Mouse (Mus musculus) C2C12 (cell line): ENCODE data around the gene Olfr215.

Experiments
- CEBPB ChIP-seq: IDR thresholded peaks from one replicate; pipeline ENCODE4 v1.6.1; 2011; ENCODE audit warnings: low read depth, mild to moderate bottlenecking, control low read depth, moderate library complexity
- CTCF ChIP-seq: IDR thresholded peaks from one replicate; pipeline ENCODE4 v1.5.1; 2011; ENCODE audit not compliant: control insufficient read depth, insufficient read depth, insufficient read length
- FOSL1 ChIP-seq: IDR thresholded peaks from one replicate; pipeline ENCODE4 v1.8.0; 2011; ENCODE audit warnings: mild to moderate bottlenecking, low read length; ENCODE audit not compliant: poor library complexity, insufficient read depth, severe bottlenecking
- MAX ChIP-seq: IDR thresholded peaks from one replicate; pipeline ENCODE4 v1.6.1; 2011; ENCODE audit warnings: mild to moderate bottlenecking, control low read depth
- MYOD1 ChIP-seq: IDR thresholded peaks from one replicate; pipeline ENCODE4 v1.6.1; 2011; ENCODE audit warnings: low read depth; ENCODE audit not compliant: control insufficient read depth, insufficient read length
- MYOG ChIP-seq: IDR thresholded peaks from one replicate; pipeline ENCODE4 v1.6.1; 2011; ENCODE audit not compliant: control insufficient read depth, insufficient read length; ENCODE audit errors: extremely low read depth
- USF1 ChIP-seq: IDR thresholded peaks from one replicate; pipeline ENCODE4 v1.6.1; 2011; ENCODE audit warnings: low read depth, mild to moderate bottlenecking, control low read depth, moderate library complexity

GRCm38 (mm10) chr6:116607230-116607629 is 23.2 kb upstream of the Olfr215 start:
- TF ChIP-seq CTCF = no peak
- no peak for TF ChIP-seq MYOG
- TF ChIP-seq MAX = no peak
- TF ChIP-seq MYOD1 = no peak
- no peak for TF ChIP-seq USF1
- no peak for TF ChIP-seq FOSL1
- no peak for TF ChIP-seq CEBPB
